Mouse (Mus musculus) heart, postnatal 0 days (tissue): Measurements from ENCODE around the gene Kidins220.

Source experiments
- CTCF ChIP-seq: IDR thresholded peaks from 2 replicates; pipeline ENCODE4 v1.5.1; 2016; ENCODE audit warnings: antibody characterized with exemption, control low read depth, low read depth
- EP300 ChIP-seq: IDR thresholded peaks from 2 replicates; pipeline ENCODE4 v1.6.1; 2016; ENCODE audit warnings: antibody characterized with exemption, low read depth

- TF ChIP-seq EP300 (no peak), CTCF (no peak)
These were observed 87.5 kb downstream of the Kidins220 start for GRCm38 (mm10) chr12:25062264-25062663.
